Mouse (Mus musculus): Measurements from ENCODE around the gene Fbxo11.
"Not testable (repeated sequence)": the region's sequence is repeated elsewhere in the genome, so short reads cannot be mapped to it uniquely, and the experiment has no call there.

DNA sequence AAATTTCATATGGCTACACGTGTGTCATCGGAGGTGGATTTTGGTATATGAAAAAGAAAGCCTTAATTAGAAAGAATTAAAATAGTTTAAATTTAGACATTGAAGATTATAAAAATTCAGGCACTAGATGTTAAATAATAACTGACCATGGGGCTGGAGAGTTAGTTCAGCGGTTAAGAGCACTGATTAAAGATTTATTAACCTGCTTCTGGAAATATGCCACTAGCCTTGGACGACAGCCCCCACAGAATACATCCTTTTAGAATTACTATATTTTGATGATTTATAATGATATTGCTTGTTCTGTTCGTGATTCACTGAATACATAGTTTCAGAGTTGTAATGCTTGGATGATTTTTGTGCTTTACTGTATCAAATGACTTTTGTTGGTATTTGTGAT is 105.2 kb downstream of the Fbxo11 start:
- TF ChIP-seq CTCF (IDR thresholded peaks at IDR 0.05; ENCODE audit: borderline replicate concordance, control insufficient read depth, extremely low read depth, insufficient read depth, low read length, poor library complexity); POLR2A (IDR thresholded peaks at IDR 0.05; ENCODE audit: control insufficient read depth, extremely low read depth, insufficient read depth, low read length, poor library complexity): not testable (repeated sequence)
